Mouse (Mus musculus): ENCODE data around the gene Fbxl7.

DNA sequence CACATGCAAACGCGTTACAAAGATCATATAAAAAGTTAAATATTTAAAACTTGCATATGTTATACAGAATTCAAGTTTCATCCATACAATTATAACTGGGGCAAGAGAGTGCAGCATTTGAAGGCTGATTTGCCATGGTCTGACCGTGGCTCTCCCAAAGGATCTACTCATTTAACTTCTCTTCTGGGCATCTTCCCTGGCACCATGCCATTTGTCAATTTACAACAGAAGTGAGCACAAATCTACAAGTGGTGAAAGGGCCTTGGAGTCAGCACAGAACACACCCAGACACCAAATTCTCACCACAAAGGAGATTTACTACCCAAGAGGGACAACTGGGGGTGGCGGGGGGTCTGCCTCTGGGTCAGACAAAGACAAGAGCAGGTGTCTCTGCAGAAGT, 64.2 kb downstream of the Fbxl7 start:
- TF ChIP-seq POLR2A (IDR thresholded peaks at IDR 0.05; ENCODE audit: low read depth, low read length) = no peak
- no peak for TF ChIP-seq CTCF (conservative IDR thresholded peaks at IDR 0.05; ENCODE audit: insufficient read depth, insufficient read length, low read depth, low read length)

Data from kidney, adult 2 months (tissue).